Mouse (Mus musculus) midbrain, postnatal 0 days (tissue): ENCODE data around the gene Map3k3. TPM values are rescaled to one million over a fixed set of nuclear protein-coding genes. Genes with fewer than 3 reads are reported as not detected.
"Not testable (repeated sequence)": the region's sequence is repeated elsewhere in the genome, so short reads cannot be mapped to it uniquely, and the experiment has no call there.

Experiments used
- ATAC-seq: fragments of 200-750 bp; cut with Nextera tagmentation; 2 replicates; pipeline ENCODE4 v1.8.0; 2017; ENCODE audit warnings: moderate number of reproducible peaks, mild to moderate bottlenecking, moderate TSS enrichment, moderate library complexity; ENCODE audit not compliant: low FRiP score
- DNase-seq: peaks from one replicate; pipeline ENCODE4 v3.0.0-alpha.2; 2015; ENCODE audit warnings: low spot score
- H3K27ac ChIP-seq: fragments of 300-500 bp; sonication (generic); 2 replicates; pipeline ENCODE4 v1.5.1; 2014; ENCODE audit warnings: low read depth, mild to moderate bottlenecking, low read length, mixed read lengths
- H3K27me3 ChIP-seq: fragments of 300-500 bp; sonication (generic); 2 replicates; pipeline ENCODE4 v1.6.1; 2014; ENCODE audit warnings: low read length, control low read depth, mixed read lengths; ENCODE audit not compliant: insufficient read depth
- H3K36me3 ChIP-seq: fragments of 300-500 bp; sonication (generic); 2 replicates; pipeline ENCODE4 v1.6.1; 2014; ENCODE audit warnings: low read length, control low read depth, mixed read lengths; ENCODE audit not compliant: insufficient read depth
- H3K4me1 ChIP-seq: fragments of 300-500 bp; sonication (generic); 2 replicates; pipeline ENCODE4 v1.6.1; 2014; ENCODE audit warnings: mild to moderate bottlenecking, control low read depth, antibody characterized with exemption, low read length, mixed read lengths; ENCODE audit not compliant: insufficient read depth
- H3K4me2 ChIP-seq: fragments of 300-500 bp; sonication (generic); 2 replicates; pipeline ENCODE4 v1.6.1; 2014; ENCODE audit warnings: low read depth, mild to moderate bottlenecking, low read length, mixed read lengths; ENCODE audit not compliant: poor library complexity, severe bottlenecking
- H3K4me3 ChIP-seq: fragments of 300-500 bp; sonication (generic); 2 replicates; pipeline ENCODE4 v1.5.1; 2014; ENCODE audit warnings: low read depth, mild to moderate bottlenecking, low read length, moderate library complexity
- H3K9ac ChIP-seq: fragments of 300-500 bp; sonication (generic); replicated peaks from 2 replicates; pipeline ENCODE4 v1.6.1; 2014; ENCODE audit warnings: mild to moderate bottlenecking, low read length, moderate library complexity, mixed read lengths; ENCODE audit not compliant: poor library complexity, severe bottlenecking
- H3K9me3 ChIP-seq: fragments of 300-500 bp; sonication (generic); 2 replicates; pipeline ENCODE4 v1.6.1; 2016; ENCODE audit warnings: low read length, control low read depth
- CTCF ChIP-seq: IDR thresholded peaks from 2 replicates; pipeline ENCODE4 v1.5.1; 2016; ENCODE audit warnings: antibody characterized with exemption, mild to moderate bottlenecking
- WGBS: fragments of 180-500 bp; shearing (Covaris S2); extraction: QIAGEN DNeasy Blood & Tissue Kit; methylation state at CpG from one replicate; pipeline ENCODE4 v1.1.7; 2014; 5-methylcytosine and 5-hydroxymethylcytosine counted together
- polyA plus RNA-seq: library from polyadenylated mRNA; unstranded; fragments of >200 nt; fragmentation: Nextera tagmentation; extraction: Ambion mirVana; gene quantifications from 2 replicates; pipeline ENCODE4 v1.2.1, GENCODE M21; 2015
- total RNA-seq: library from RNA; depleted of rRNA; stranded (reverse); fragments of >200 nt; gene quantifications from 2 replicates; pipeline ENCODE4 v1.2.3, GENCODE M21; 2014

Gene Map3k3
- total and polyA plus RNA-seq, 2 experiments from 2014 or later: 9.2 to 26.4 TPM

GRCm38 (mm10) chr11:106125827-106126226 lies 41.4 kb downstream of the Map3k3 start:
- Histone ChIP-seq H3K27ac (no peak overlapping the region), H3K9ac (no peak overlapping the region), H3K9me3 (no peaks in the 10 kb centered on the region), H3K36me3 (peaks cover 16% of the 10 kb centered on the region; the same call in 1 of the 2 replicates), H3K4me2 (no peak overlapping the region), H3K4me3 (no peak overlapping the region), H3K27me3 (no peaks in the 10 kb centered on the region), H3K4me1 (no peaks in the 10 kb centered on the region)
- DNase-seq: no peak
- TF ChIP-seq CTCF: no peak
- WGBS: 79% methylated on average over 1 of the region's 1 CpGs
- ATAC-seq: no peak

GRCm38 (mm10) chr11:106126727-106127373 lies 42.4 kb downstream of the Map3k3 start:
- not testable (repeated sequence) for H3K4me2 ChIP-seq, H3K4me1 ChIP-seq, H3K9ac ChIP-seq, H3K9me3 ChIP-seq, H3K27ac ChIP-seq, H3K4me3 ChIP-seq, DNase-seq, ATAC-seq, H3K27me3 ChIP-seq
- 98% methylated on average over 4 of the region's 6 CpGs for WGBS
- H3K36me3 ChIP-seq: peaks cover 16% of the 10 kb centered on the region; the same call in 1 of the 2 replicates

- no peak overlapping the region for H3K4me2 ChIP-seq
- H3K4me3 ChIP-seq: no peak overlapping the region
- no peak for DNase-seq
- TF ChIP-seq CTCF: no peak
- no peak overlapping the region for H3K27ac ChIP-seq
- H3K9ac ChIP-seq: no peak overlapping the region
- WGBS: 100% methylated on average over 1 of the region's 1 CpGs
- H3K9me3 ChIP-seq: no peaks in the 10 kb centered on the region
- H3K27me3 ChIP-seq: no peaks in the 10 kb centered on the region
- H3K36me3 ChIP-seq: peaks cover 10% of the 10 kb centered on the region; the same call in 1 of the 2 replicates
- H3K4me1 ChIP-seq: no peaks in the 10 kb centered on the region
- no peak for ATAC-seq
Observed at GRCm38 (mm10) chr11:106129477-106129876, 45.1 kb downstream of the Map3k3 start.

- no peaks in the 10 kb centered on the region for H3K27me3 ChIP-seq
- no peak for ATAC-seq
- H3K4me3 ChIP-seq: no peak overlapping the region
- TF ChIP-seq CTCF: no peak
- no peak overlapping the region for H3K4me2 ChIP-seq
- no peak overlapping the region for H3K27ac ChIP-seq
- WGBS: 94% methylated on average over 5 of the region's 5 CpGs
- H3K9me3 ChIP-seq: no peaks in the 10 kb centered on the region
- H3K4me1 ChIP-seq: no peaks in the 10 kb centered on the region; the same call in 1 of the 2 replicates
- H3K9ac ChIP-seq: no peak overlapping the region
- no peak for DNase-seq
- H3K36me3 ChIP-seq: peaks cover 9% of the 10 kb centered on the region; the same call in 1 of the 2 replicates
Observed at GRCm38 (mm10) chr11:106132516-106132915, 48.1 kb downstream of the Map3k3 start.

- H3K36me3 ChIP-seq: peaks cover 2% of the 10 kb centered on the region; the same call in 1 of the 2 replicates
- no peak overlapping the region for H3K4me2 ChIP-seq
- DNase-seq: peak; percentile 27
- H3K9ac ChIP-seq: no peak overlapping the region
- no peaks in the 10 kb centered on the region for H3K27me3 ChIP-seq
- WGBS: 22% methylated on average over 8 of the region's 8 CpGs
- no peaks in the 10 kb centered on the region for H3K9me3 ChIP-seq
- no peaks in the 10 kb centered on the region; the same call in 1 of the 2 replicates for H3K4me1 ChIP-seq
- no peak for ATAC-seq
- H3K4me3 ChIP-seq: no peak overlapping the region
- H3K27ac ChIP-seq: peak overlapping the region; percentile 44
- TF ChIP-seq CTCF: no peak; the same call in 1 of the 2 replicates
Observed at GRCm38 (mm10) chr11:106134580-106135528, 50.4 kb downstream of the Map3k3 start.

GRCm38 (mm10) chr11:106151219-106151618 lies 66.8 kb downstream of the Map3k3 start:
- Histone ChIP-seq H3K4me1 (no peaks in the 10 kb centered on the region), H3K27me3 (no peaks in the 10 kb centered on the region), H3K36me3 (peaks cover 60% of the 10 kb centered on the region), H3K9me3 (no peaks in the 10 kb centered on the region), H3K27ac (no peak overlapping the region), H3K4me3 (no peak overlapping the region), H3K4me2 (no peak overlapping the region), H3K9ac (no peak overlapping the region)
- 94% methylated on average over 3 of the region's 3 CpGs for WGBS
- ATAC-seq (no peak), DNase-seq (no peak)
- no peak for TF ChIP-seq CTCF
